Mouse (Mus musculus) heart, postnatal 0 days (tissue): ENCODE measurements at regions not wholly inside any gene's neighbourhood (a gene's known extent, or its start where the extent isn't known, plus 50 kb on each side); places are given as distances from the start of the nearest gene placed in this dataset.

ENCODE experiments used
- ATAC-seq: fragments of 200-750 bp; cut with Nextera tagmentation; 2 replicates; pipeline ENCODE4 v1.8.0; 2017; ENCODE audit warnings: low read depth, moderate number of reproducible peaks, moderate library complexity; ENCODE audit not compliant: insufficient read depth
- DNase-seq: peaks from one replicate; pipeline ENCODE4 v3.0.0-alpha.2; 2016; ENCODE audit warnings: low spot score
- H3K27ac ChIP-seq: fragments of 300-500 bp; sonication (generic); 2 replicates; pipeline ENCODE4 v1.5.1; 2014; ENCODE audit warnings: low read depth, mild to moderate bottlenecking
- H3K27me3 ChIP-seq: fragments of 300-500 bp; sonication (generic); 2 replicates; pipeline ENCODE4 v1.6.1; 2014; ENCODE audit warnings: low read length, mixed read lengths; ENCODE audit not compliant: control insufficient read depth, insufficient read depth
- H3K36me3 ChIP-seq: fragments of 300-500 bp; sonication (generic); replicated peaks from 2 replicates; pipeline ENCODE4 v1.6.1; 2014; ENCODE audit warnings: low read length, mixed read lengths; ENCODE audit not compliant: control insufficient read depth, insufficient read depth
- H3K4me1 ChIP-seq: fragments of 300-500 bp; sonication (generic); 2 replicates; pipeline ENCODE4 v1.6.1; 2014; ENCODE audit warnings: antibody characterized with exemption; ENCODE audit not compliant: control insufficient read depth, insufficient read depth
- H3K4me2 ChIP-seq: fragments of 300-500 bp; sonication (generic); 2 replicates; pipeline ENCODE4 v1.6.1; 2014; ENCODE audit warnings: low read depth, mild to moderate bottlenecking, low read length, moderate library complexity
- H3K4me3 ChIP-seq: fragments of 300-500 bp; sonication (generic); 2 replicates; pipeline ENCODE4 v1.5.1; 2014; ENCODE audit warnings: low read depth, low read length
- H3K9ac ChIP-seq: fragments of 300-500 bp; sonication (generic); replicated peaks from 2 replicates; pipeline ENCODE4 v1.6.1; 2014; ENCODE audit warnings: low read depth, low read length, mixed read lengths
- H3K9me3 ChIP-seq: fragments of 300-500 bp; sonication (generic); replicated peaks from 2 replicates; pipeline ENCODE4 v1.6.1; 2016; ENCODE audit warnings: low read length; ENCODE audit not compliant: control insufficient read depth
- CTCF ChIP-seq: IDR thresholded peaks from 2 replicates; pipeline ENCODE4 v1.5.1; 2016; ENCODE audit warnings: antibody characterized with exemption, control low read depth, low read depth
- EP300 ChIP-seq: IDR thresholded peaks from 2 replicates; pipeline ENCODE4 v1.6.1; 2016; ENCODE audit warnings: antibody characterized with exemption, low read depth
- WGBS: fragments of 180-500 bp; shearing (Covaris S2); extraction: QIAGEN DNeasy Blood & Tissue Kit; methylation state at CpG from one replicate; pipeline ENCODE4 v1.1.7; 2014; 5-methylcytosine and 5-hydroxymethylcytosine counted together

DNA sequence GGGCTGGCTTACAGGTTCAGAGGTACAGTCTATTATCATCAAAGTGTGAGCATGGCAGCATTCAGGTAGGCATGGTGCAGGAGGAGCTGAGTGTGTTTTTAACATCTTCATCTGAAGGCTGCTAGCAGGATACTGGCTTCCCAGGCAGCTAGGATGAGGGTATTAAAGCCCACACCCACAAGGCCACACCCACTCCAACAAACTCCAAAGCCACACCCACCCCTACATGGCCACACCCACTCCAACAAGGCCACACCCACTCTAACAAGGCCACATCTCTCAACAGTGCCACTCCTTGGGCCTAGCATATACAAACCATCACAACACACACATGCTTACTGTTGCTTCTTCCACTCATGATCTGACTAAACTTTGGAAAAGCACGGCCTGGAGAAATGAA lies 172.5 kb downstream of the Msrb3 start:
- H3K36me3 ChIP-seq = no peaks in the 10 kb centered on the region
- H3K4me1 ChIP-seq = peaks cover 7% of the 10 kb centered on the region; the same call in 1 of the 2 replicates
- DNase-seq (no peak), ATAC-seq (no peak)
- H3K4me2 ChIP-seq = no peak overlapping the region
- TF ChIP-seq CTCF (no peak), EP300 (no peak)
- 86% methylated on average over 1 of the region's 1 CpGs for WGBS
- H3K4me3 ChIP-seq = no peak overlapping the region
- no peak overlapping the region for H3K9ac ChIP-seq
- H3K9me3 ChIP-seq = no peaks in the 10 kb centered on the region
- no peak overlapping the region for H3K27ac ChIP-seq
- peaks cover 22% of the 10 kb centered on the region for H3K27me3 ChIP-seq

- Histone ChIP-seq H3K4me3 (peak overlapping the region; percentile 28), H3K9me3 (no peaks in the 10 kb centered on the region), H3K4me1 (peaks cover 7% of the 10 kb centered on the region; the same call in 1 of the 2 replicates), H3K27me3 (peaks cover 28% of the 10 kb centered on the region), H3K9ac (no peak overlapping the region), H3K36me3 (no peaks in the 10 kb centered on the region), H3K4me2 (peak overlapping the region; percentile 56), H3K27ac (no peak overlapping the region)
- 7% methylated on average over 15 of the region's 15 CpGs for WGBS
- no peak for ATAC-seq
- no peak for DNase-seq
- no peak for TF ChIP-seq EP300
- TF ChIP-seq CTCF = no peak
These were observed 176.9 kb downstream of the Msrb3 start for GRCm38 (mm10) chr10:120721956-120722532.

DNA sequence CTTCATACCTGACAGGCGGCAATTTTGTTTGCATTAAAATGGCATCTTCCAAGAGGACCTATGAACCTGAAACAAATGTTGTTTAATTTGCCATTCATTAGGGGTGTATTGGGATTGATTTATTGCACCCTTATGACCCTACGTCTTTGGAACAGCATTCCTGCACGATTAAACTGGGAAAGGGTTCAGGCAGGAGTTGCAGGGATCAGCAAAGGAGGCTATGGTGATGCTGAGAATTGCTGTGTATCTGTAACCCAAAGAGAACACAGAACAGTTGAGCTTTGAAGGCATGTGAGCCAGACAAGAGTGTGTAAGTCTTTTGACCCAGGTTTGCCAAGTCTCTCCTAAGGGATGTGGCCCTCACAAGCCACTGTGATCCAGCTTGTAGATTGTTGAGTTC lies 177.9 kb downstream of the Msrb3 start:
- H3K27me3 ChIP-seq = peaks cover 28% of the 10 kb centered on the region
- no peak overlapping the region for H3K27ac ChIP-seq
- DNase-seq = no peak
- no peak overlapping the region for H3K4me2 ChIP-seq
- H3K9me3 ChIP-seq = no peaks in the 10 kb centered on the region
- no peak for ATAC-seq
- no peak overlapping the region for H3K9ac ChIP-seq
- 62% methylated on average over 3 of the region's 3 CpGs for WGBS
- H3K4me3 ChIP-seq = no peak overlapping the region
- H3K4me1 ChIP-seq = peaks cover 7% of the 10 kb centered on the region; the same call in 1 of the 2 replicates
- no peak for TF ChIP-seq EP300
- TF ChIP-seq CTCF = no peak
- H3K36me3 ChIP-seq = no peaks in the 10 kb centered on the region

DNA sequence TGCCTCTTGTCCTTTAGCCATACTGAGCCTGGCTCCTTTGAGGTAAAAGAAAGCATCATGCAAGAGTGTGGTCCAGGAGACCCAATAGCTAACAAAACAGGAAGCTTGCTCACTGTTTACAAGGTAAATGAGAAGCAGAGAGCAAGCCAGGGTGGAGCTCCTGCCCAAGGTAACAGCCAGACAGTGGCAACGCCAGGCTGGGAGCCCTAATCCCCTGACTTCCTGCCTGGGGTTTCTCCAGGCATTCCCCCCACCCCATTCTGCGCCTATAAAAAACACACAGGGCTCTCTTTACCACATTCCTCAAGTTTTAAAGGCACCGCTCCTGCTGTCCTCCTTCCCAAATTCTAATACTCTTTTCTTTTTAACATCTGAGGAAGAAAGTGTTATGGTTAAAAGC lies 178.8 kb downstream of the Msrb3 start:
- 54% methylated on average over 3 of the region's 3 CpGs for WGBS

DNA sequence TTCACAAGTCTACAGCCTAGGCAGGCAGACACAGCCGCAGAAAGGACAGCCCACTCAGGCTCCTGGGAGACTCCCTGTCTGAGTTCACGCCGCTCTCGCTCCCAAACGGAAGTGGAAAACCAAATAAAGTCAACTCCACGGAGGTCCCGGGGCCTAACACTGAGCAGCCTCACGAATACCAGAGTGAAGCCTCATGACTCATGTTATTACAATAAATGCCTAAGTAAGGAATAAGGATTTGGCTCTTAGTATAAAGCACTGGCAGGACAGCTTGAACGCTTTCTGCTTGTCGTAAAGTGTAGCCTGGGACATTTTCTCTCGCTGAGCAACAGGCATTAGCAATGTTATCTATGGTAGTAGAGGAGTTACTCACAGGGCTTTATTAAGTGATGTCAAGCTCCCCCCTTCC lies 181.7 kb downstream of the Msrb3 start:
- ATAC-seq (peak; percentile 85), DNase-seq (peak; percentile 80)
- 5% methylated on average over 11 of the region's 11 CpGs for WGBS
- no peaks in the 10 kb centered on the region for H3K36me3 ChIP-seq
- peak overlapping the region; percentile 46; the same call in 1 of the 2 replicates for H3K27ac ChIP-seq
- peaks cover 5% of the 10 kb centered on the region; the same call in 1 of the 2 replicates for H3K4me1 ChIP-seq
- H3K27me3 ChIP-seq = peaks cover 11% of the 10 kb centered on the region; the same call in 1 of the 2 replicates
- H3K4me2 ChIP-seq = peak overlapping the region; percentile 39
- H3K9ac ChIP-seq = no peak overlapping the region
- no peak overlapping the region for H3K4me3 ChIP-seq
- H3K9me3 ChIP-seq = no peaks in the 10 kb centered on the region
- TF ChIP-seq EP300 = no peak

More for the DNA sequence above, 178.8 kb downstream of the Msrb3 start:
- Histone ChIP-seq H3K4me1 (peaks cover 7% of the 10 kb centered on the region; the same call in 1 of the 2 replicates), H3K4me3 (no peak overlapping the region), H3K27me3 (peaks cover 28% of the 10 kb centered on the region), H3K9me3 (no peaks in the 10 kb centered on the region), H3K9ac (no peak overlapping the region), H3K27ac (no peak overlapping the region), H3K36me3 (no peaks in the 10 kb centered on the region), H3K4me2 (no peak overlapping the region)
- DNase-seq (no peak), ATAC-seq (no peak)
- no peak for TF ChIP-seq CTCF
- TF ChIP-seq EP300 = no peak

DNA sequence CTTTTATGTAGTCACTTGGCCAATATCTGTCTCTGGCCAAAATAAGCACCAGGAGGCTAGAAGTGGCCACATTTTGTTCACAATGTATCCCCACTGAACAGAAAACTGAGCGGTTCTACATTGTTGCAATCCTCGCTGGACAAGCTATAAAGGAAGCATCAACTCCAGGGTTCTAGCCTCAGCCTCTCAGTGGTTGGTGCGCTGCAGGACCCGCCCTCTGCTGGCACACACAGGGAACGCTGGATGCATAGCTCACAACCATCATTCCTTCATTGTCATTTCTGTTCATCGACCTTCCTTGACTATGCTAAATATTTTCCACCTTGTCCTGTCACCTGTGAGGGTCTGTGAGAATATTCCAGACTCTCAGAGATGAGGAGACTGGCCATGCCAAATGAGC lies 182.5 kb downstream of the Msrb3 start:
- ATAC-seq (no peak), DNase-seq (no peak)
- 75% methylated on average over 6 of the region's 6 CpGs for WGBS
- H3K9me3 ChIP-seq = no peaks in the 10 kb centered on the region
- no peak overlapping the region for H3K4me2 ChIP-seq
- no peaks in the 10 kb centered on the region for H3K36me3 ChIP-seq
- TF ChIP-seq CTCF = peak; percentile 18; the same call in 1 of the 2 replicates
- TF ChIP-seq EP300 = no peak
- no peak overlapping the region for H3K4me3 ChIP-seq
- H3K9ac ChIP-seq = no peak overlapping the region
- no peaks in the 10 kb centered on the region; the same call in 1 of the 2 replicates for H3K4me1 ChIP-seq
- H3K27ac ChIP-seq = peak overlapping the region; percentile 46; the same call in 1 of the 2 replicates
- H3K27me3 ChIP-seq = peaks cover 6% of the 10 kb centered on the region; the same call in 1 of the 2 replicates
